Mouse (Mus musculus) heart, embryonic 13.5 days (tissue): ENCODE measurements around the gene Clasp2. TPM values are rescaled to one million over a fixed set of nuclear protein-coding genes. Genes with fewer than 3 reads are reported as not detected.

Source experiments
- ATAC-seq: fragments of 200-750 bp; cut with Nextera tagmentation; 2 replicates; pipeline ENCODE4 v1.8.0; 2017; ENCODE audit warnings: moderate TSS enrichment; ENCODE audit not compliant: insufficient number of reproducible peaks, low FRiP score, low TSS enrichment; ENCODE audit errors: extremely low read depth
- H3K27ac ChIP-seq: fragments of 300-500 bp; sonication (generic); replicated peaks from 2 replicates; pipeline ENCODE4 v1.5.1; 2015; ENCODE audit warnings: moderate library complexity, mild to moderate bottlenecking, inconsistent platforms
- H3K27me3 ChIP-seq: fragments of 300-500 bp; sonication (generic); replicated peaks from 2 replicates; pipeline ENCODE4 v1.6.1; 2015; ENCODE audit warnings: mild to moderate bottlenecking, inconsistent platforms
- H3K36me3 ChIP-seq: fragments of 300-500 bp; sonication (generic); 2 replicates; pipeline ENCODE4 v1.6.1; 2015; ENCODE audit warnings: mild to moderate bottlenecking, inconsistent platforms
- H3K4me1 ChIP-seq: fragments of 300-500 bp; sonication (generic); 2 replicates; pipeline ENCODE4 v1.6.1; 2015; ENCODE audit warnings: inconsistent platforms
- H3K4me2 ChIP-seq: fragments of 300-500 bp; sonication (generic); 2 replicates; pipeline ENCODE4 v1.6.1; 2015; ENCODE audit warnings: inconsistent platforms, mild to moderate bottlenecking, moderate library complexity
- H3K4me3 ChIP-seq: fragments of 300-500 bp; sonication (generic); 2 replicates; pipeline ENCODE4 v1.5.1; 2015; ENCODE audit warnings: moderate library complexity, mild to moderate bottlenecking, inconsistent platforms
- H3K9ac ChIP-seq: fragments of 300-500 bp; sonication (generic); 2 replicates; pipeline ENCODE4 v1.6.1; 2015; ENCODE audit warnings: inconsistent platforms, mild to moderate bottlenecking, moderate library complexity
- H3K9me3 ChIP-seq: fragments of 300-500 bp; sonication (generic); 2 replicates; pipeline ENCODE4 v1.6.1; 2016; ENCODE audit warnings: inconsistent platforms
- WGBS: fragments of 180-500 bp; shearing (Covaris S2); methylation state at CpG from one replicate; pipeline ENCODE4 v1.1.7; 2015; ENCODE audit warnings: mixed read lengths; 5-methylcytosine and 5-hydroxymethylcytosine counted together
- polyA plus RNA-seq: library from polyadenylated mRNA; unstranded; fragments of >200 nt; fragmentation: Nextera tagmentation; extraction: Ambion mirVana; gene quantifications from 2 replicates; pipeline ENCODE4 v1.2.1, GENCODE M21; 2015

Clasp2 gene
- polyA plus RNA-seq, 1 experiment from 2014 or later = 20.3 TPM

- Histone ChIP-seq H3K27ac (no peak overlapping the region), H3K4me2 (no peak overlapping the region), H3K36me3 (peaks cover 3% of the 10 kb centered on the region; the same call in 1 of the 2 replicates), H3K9ac (no peak overlapping the region), H3K9me3 (no peaks in the 10 kb centered on the region), H3K4me1 (peaks cover 5% of the 10 kb centered on the region), H3K27me3 (no peaks in the 10 kb centered on the region), H3K4me3 (no peak overlapping the region)
- WGBS = 82% methylated on average over 9 of the region's 9 CpGs
- no peak for ATAC-seq
These were observed 87.4 kb downstream of the Clasp2 start for GRCm38 (mm10) chr9:113828719-113829118.

GRCm38 (mm10) chr9:113830219-113830618 lies 88.9 kb downstream of the Clasp2 start:
- 77% methylated on average over 3 of the region's 3 CpGs for WGBS

GRCm38 (mm10) chr9:113833481-113833880 lies 92.2 kb downstream of the Clasp2 start:
- H3K4me1 ChIP-seq = peaks cover 5% of the 10 kb centered on the region

More at GRCm38 (mm10) chr9:113830219-113830618, 88.9 kb downstream of the Clasp2 start:
- H3K9ac ChIP-seq = no peak overlapping the region
- no peak overlapping the region for H3K27ac ChIP-seq
- no peak for ATAC-seq
- H3K4me3 ChIP-seq = no peak overlapping the region
- peaks cover 5% of the 10 kb centered on the region for H3K4me1 ChIP-seq
- H3K36me3 ChIP-seq = peaks cover 3% of the 10 kb centered on the region; the same call in 1 of the 2 replicates
- H3K9me3 ChIP-seq = no peaks in the 10 kb centered on the region
- H3K4me2 ChIP-seq = no peak overlapping the region
- H3K27me3 ChIP-seq = no peaks in the 10 kb centered on the region

DNA sequence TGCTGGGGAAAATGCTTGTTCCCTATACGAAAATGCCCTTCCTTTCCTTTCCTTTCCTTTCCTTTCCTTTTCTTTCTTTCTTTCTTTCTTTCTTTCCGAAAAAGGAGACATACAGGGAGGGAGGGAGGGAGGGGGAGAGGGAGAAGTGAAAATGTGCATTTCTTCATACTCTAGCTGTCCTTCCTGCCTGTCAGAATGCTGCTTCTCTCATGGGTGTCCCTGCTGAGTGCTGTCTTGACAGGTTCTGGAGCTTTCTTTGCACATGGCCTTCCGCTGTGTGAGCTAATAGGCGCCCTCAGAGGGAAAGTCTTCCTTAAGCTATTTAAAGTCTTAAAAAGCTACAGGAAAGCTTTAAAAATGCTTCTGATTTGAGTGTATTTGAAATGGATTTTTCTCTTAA lies 95.7 kb downstream of the Clasp2 start:
- Histone ChIP-seq H3K4me2 (no peak overlapping the region), H3K27ac (no peak overlapping the region), H3K9me3 (no peaks in the 10 kb centered on the region), H3K27me3 (no peaks in the 10 kb centered on the region), H3K4me3 (no peak overlapping the region), H3K36me3 (peaks cover 12% of the 10 kb centered on the region), H3K9ac (no peak overlapping the region), H3K4me1 (no peaks in the 10 kb centered on the region)
- no peak for ATAC-seq
- WGBS = 76% methylated on average over 4 of the region's 4 CpGs

More at GRCm38 (mm10) chr9:113833481-113833880, 92.2 kb downstream of the Clasp2 start:
- Histone ChIP-seq H3K36me3 (peaks cover 1% of the 10 kb centered on the region; the same call in 1 of the 2 replicates), H3K9me3 (no peaks in the 10 kb centered on the region), H3K27me3 (no peaks in the 10 kb centered on the region), H3K4me3 (no peak overlapping the region), H3K27ac (no peak overlapping the region), H3K4me2 (no peak overlapping the region), H3K9ac (no peak overlapping the region)
- no peak for ATAC-seq
- 88% methylated on average over 7 of the region's 7 CpGs for WGBS

DNA sequence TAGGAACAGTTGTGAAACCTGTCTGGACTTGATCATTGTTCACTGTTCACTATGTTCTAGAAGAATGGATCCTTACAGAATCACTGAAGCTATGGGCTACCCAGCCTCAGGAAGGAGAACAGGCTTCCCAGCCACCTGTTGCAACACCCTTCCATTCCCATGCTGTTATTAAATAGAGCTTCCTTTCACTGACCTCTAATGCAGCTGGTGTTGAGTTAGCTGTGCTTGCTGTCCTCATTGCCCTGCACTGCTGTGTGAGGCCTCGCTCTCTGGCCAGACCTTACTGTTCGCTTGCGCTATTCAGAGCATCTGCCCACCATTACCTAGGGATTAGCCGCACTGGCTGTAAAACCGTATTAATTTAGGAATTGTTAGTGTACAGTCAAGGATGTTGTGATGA lies 96.2 kb downstream of the Clasp2 start:
- H3K4me2 ChIP-seq = no peak overlapping the region
- WGBS = 97% methylated on average over 5 of the region's 5 CpGs
- H3K9me3 ChIP-seq = no peaks in the 10 kb centered on the region
- H3K9ac ChIP-seq = no peak overlapping the region
- no peak overlapping the region for H3K4me3 ChIP-seq
- no peak for ATAC-seq
- no peaks in the 10 kb centered on the region for H3K27me3 ChIP-seq
- peaks cover 13% of the 10 kb centered on the region for H3K36me3 ChIP-seq
- no peaks in the 10 kb centered on the region for H3K4me1 ChIP-seq
- no peak overlapping the region for H3K27ac ChIP-seq

DNA sequence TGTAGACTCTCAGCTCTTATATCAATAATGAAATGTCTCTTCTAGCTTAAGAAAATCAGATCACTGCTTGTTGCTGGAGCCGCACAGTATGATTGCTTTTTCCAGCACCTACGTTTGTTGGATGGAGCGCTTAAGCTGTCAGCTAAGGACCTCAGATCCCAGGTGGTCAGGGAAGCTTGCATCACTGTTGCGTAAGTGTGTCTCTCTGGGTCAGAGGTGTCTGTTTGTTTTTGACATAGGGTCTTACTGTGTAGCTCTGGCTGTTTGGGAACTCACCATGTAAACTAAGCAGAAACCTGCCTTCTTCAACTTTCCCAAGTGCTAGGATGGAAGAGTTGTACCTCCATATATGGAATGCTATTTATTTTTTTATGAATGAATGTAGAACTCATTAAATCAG lies 102.8 kb downstream of the Clasp2 start:
- no peak for ATAC-seq
- Histone ChIP-seq H3K4me1 (no peaks in the 10 kb centered on the region), H3K36me3 (peaks cover 48% of the 10 kb centered on the region), H3K9ac (no peak overlapping the region), H3K9me3 (no peaks in the 10 kb centered on the region), H3K27me3 (no peaks in the 10 kb centered on the region), H3K27ac (no peak overlapping the region), H3K4me2 (no peak overlapping the region), H3K4me3 (no peak overlapping the region)
- WGBS = 93% methylated on average over 4 of the region's 4 CpGs

- H3K27ac ChIP-seq = no peak overlapping the region
- H3K36me3 ChIP-seq = peaks cover 48% of the 10 kb centered on the region
- H3K9me3 ChIP-seq = no peaks in the 10 kb centered on the region
- no peaks in the 10 kb centered on the region for H3K27me3 ChIP-seq
- 0 out of 2 replicates have a peak, but pooled peaks cover 4% of the 10 kb centered on the region for H3K4me1 ChIP-seq
- H3K9ac ChIP-seq = no peak overlapping the region
- H3K4me2 ChIP-seq = no peak overlapping the region
- WGBS = 82% methylated on average over 3 of the region's 3 CpGs
- no peak overlapping the region for H3K4me3 ChIP-seq
- ATAC-seq = no peak
These were observed 114.2 kb downstream of the Clasp2 start for GRCm38 (mm10) chr9:113855441-113855840.

DNA sequence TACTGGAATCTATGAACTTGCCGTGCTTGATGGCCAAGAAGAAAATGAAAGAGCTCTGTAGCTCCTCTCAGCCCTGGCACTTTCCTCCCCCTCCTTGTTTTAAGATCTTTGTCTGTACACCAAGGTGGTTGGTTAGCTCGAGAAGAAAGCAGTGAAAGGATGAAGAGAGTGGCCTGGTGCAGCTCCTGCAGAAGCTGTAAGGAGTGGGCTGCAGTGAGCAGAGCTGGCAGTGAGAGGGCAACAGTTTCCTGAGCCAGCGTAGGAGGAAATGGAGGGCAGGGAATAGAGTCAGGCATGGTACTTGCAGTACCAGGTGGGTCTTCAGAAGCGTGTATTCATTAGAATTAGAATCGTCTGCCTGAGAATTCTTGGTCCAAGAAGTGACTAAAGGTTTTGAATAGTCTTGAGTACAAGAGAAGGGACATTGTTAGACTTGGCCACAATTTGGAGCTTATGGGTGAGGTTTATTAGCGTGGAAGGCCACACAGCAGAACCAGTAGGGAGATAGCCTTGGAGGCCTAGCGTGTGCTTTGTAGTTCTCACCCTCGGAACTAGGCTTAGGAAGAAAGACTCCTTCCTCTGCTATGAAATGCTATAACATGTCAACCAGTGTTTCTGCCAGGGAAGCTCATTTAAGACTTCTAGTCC lies 116.1 kb downstream of the Clasp2 start:
- 81% methylated on average over 8 of the region's 8 CpGs for WGBS
- no peaks in the 10 kb centered on the region for H3K27me3 ChIP-seq
- no peak for ATAC-seq

DNA sequence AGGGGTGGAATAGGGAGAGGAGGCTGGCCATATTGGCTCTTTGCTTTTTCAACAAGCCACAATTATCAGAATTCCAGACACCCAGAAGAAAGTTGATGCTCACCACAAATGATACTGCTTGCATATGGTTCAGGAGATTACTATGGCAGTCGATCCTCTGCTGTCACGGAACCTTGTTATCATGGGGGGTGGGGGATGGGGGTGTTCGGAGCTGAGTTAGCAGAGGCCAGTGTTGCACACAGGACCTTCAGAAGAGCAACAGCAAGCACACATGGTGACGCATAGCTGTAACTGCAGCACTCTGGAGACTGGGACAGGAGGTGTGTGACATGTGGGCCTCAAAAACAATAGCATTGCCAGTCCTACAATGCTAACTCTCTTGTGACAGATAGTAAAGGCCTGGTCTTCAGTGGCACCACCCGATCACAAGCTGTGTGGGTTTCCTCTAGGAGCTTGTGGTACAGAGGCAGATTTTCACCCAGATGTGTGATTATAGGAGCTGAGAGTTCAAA lies 116.7 kb downstream of the Clasp2 start:
- Histone ChIP-seq H3K9me3 (no peaks in the 10 kb centered on the region), H3K36me3 (peaks cover 51% of the 10 kb centered on the region), H3K4me3 (no peak overlapping the region), H3K27ac (no peak overlapping the region), H3K4me2 (no peak overlapping the region), H3K9ac (no peak overlapping the region), H3K27me3 (no peaks in the 10 kb centered on the region), H3K4me1 (0 out of 2 replicates have a peak, but pooled peaks cover 4% of the 10 kb centered on the region)
- ATAC-seq = no peak
- 64% methylated on average over 5 of the region's 5 CpGs for WGBS

More for the DNA sequence above, 116.1 kb downstream of the Clasp2 start:
- H3K4me3 ChIP-seq = no peak overlapping the region
- H3K4me1 ChIP-seq = 0 out of 2 replicates have a peak, but pooled peaks cover 4% of the 10 kb centered on the region
- H3K4me2 ChIP-seq = no peak overlapping the region
- H3K9ac ChIP-seq = no peak overlapping the region
- no peak overlapping the region for H3K27ac ChIP-seq
- peaks cover 52% of the 10 kb centered on the region for H3K36me3 ChIP-seq
- H3K9me3 ChIP-seq = no peaks in the 10 kb centered on the region

- ATAC-seq = no peak
- H3K9me3 ChIP-seq = no peaks in the 10 kb centered on the region
- no peaks in the 10 kb centered on the region for H3K27me3 ChIP-seq
- H3K36me3 ChIP-seq = peaks cover 48% of the 10 kb centered on the region
- 0 out of 2 replicates have a peak, but pooled peaks cover 4% of the 10 kb centered on the region for H3K4me1 ChIP-seq
- no peak overlapping the region for H3K9ac ChIP-seq
- 72% methylated on average over 5 of the region's 5 CpGs for WGBS
- H3K4me3 ChIP-seq = no peak overlapping the region
- H3K27ac ChIP-seq = no peak overlapping the region
- H3K4me2 ChIP-seq = no peak overlapping the region
These were observed 118.1 kb downstream of the Clasp2 start for GRCm38 (mm10) chr9:113859420-113859819.

DNA sequence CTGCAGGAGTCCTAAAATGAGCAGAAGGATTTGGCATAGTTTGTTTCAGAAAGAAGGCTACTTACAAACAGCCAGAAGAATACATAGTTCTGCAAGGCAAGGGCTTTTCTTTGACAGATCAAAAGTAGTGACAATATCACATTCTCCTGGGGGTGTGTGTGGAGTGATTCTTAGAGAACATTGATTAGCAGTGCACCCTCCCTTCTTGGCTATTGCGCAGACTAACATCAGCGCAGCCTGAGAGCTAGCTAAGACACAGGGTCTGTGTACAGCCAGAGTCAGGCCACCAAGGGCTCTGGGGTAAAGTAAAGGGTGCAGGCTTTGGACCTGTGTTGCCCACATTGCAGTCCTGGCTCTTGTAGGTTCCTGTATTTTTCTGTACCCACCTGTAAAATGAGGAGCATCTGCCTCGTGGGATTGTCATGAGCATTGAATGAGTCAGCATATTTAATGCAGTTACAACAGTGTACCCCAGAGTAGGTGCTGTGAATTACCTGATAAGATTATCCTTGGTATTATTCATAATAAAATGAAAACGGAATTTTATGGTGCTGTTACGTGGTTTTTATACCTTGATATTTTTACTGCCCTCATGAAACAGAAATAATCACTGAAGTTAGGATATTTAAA lies 122.2 kb downstream of the Clasp2 start:
- peaks cover 47% of the 10 kb centered on the region for H3K36me3 ChIP-seq
- H3K9ac ChIP-seq = no peak overlapping the region
- no peak for ATAC-seq
- no peaks in the 10 kb centered on the region for H3K27me3 ChIP-seq
- H3K9me3 ChIP-seq = no peaks in the 10 kb centered on the region
- H3K4me3 ChIP-seq = no peak overlapping the region
- WGBS = 88% methylated on average over 5 of the region's 5 CpGs
- no peak overlapping the region for H3K4me2 ChIP-seq
- H3K4me1 ChIP-seq = peaks cover 10% of the 10 kb centered on the region; the same call in 1 of the 2 replicates
- no peak overlapping the region for H3K27ac ChIP-seq
